Mouse (Mus musculus) left cerebral cortex, postnatal 14 days (tissue): Measurements from ENCODE around the gene Phf2. TPM values are rescaled to one million over a fixed set of nuclear protein-coding genes. Genes with fewer than 3 reads are reported as not detected.

ENCODE experiments used
- DNase-seq, 2 experiments: peaks; one replicate each; pipeline ENCODE4 v3.0.0; 2021 to 2022; ENCODE audit warnings: low spot score in 2 of 2, mixed read lengths in 1 of 2
- intact Hi-C: fragments of 180-260 bp; cut with DNase I; formaldehyde crosslinking; loops from one replicate; pipeline ENCODE4 v1.15.1; 2025
- long read RNA-seq, 2 experiments: library from polyadenylated mRNA; stranded (forward); transcript quantifications; one replicate each; pipeline ENCODE4 v2.0.0; 2021
- total RNA-seq, 2 experiments: library from RNA; stranded (reverse); gene quantifications; 2 replicates each; pipeline ENCODE4 v1.2.3; 2021

The Phf2 gene
- 10 to 100 TPM; 28.1 to 28.6 TPM for total RNA-seq
- long read RNA-seq, experiment 1, full-length matches to known transcripts, result 1 of 6 reads
- long read RNA-seq, experiment 1, partial matches to known transcripts, result 4 of 6 reads
- long read RNA-seq, experiment 1, other reads (novel, unspliced or antisense), result 1 of 6 reads
- long read RNA-seq, experiment 2, full-length matches to known transcripts, result 2 of 5 reads
- long read RNA-seq, experiment 2, partial matches to known transcripts, result 2 of 5 reads
- long read RNA-seq, experiment 2, other reads (novel, unspliced or antisense), result 1 of 5 reads

- DNase-seq, result no peak
- intact Hi-C loops, result no loop called here
Measured at GRCm38 (mm10) chr13:48870771-48871731, at the start of gene Phf2. TSS of gene Phf2 (minus strand) at chr13:48871119.

DNA sequence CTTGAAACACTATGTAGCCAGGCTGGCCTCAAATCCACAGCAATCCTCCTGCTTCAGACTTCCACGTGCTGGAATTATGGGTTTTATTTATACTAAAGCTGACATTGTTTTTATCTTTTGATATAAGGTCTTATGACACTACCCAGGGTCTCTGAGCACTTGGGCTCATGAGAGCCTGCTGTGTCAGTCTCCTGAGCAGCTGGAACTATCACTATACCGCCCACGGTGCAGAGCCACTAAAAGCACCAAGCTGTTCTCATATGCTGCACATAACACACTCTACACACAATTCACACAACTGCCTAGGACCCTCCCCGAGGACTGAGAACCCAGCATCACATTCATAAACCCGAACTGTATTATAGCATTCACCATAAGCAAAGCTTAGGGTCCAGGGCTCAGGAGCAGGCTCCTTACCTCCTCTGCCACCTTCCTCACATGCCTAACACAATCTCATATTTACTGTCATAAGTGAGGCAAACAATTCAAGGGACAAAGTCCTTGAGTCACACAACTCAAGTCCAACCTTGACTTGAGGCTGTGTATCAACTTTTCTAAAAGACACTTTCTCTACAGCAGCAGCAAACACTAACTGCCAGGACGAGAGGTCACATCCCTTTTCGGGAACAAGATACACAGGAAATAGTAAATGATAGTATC is 49.0 kb upstream of the Phf2 start:
- peak in 1 of 2 experiments; percentile 54 for DNase-seq
- intact Hi-C loops, result no loop called here

GRCm38 (mm10) chr13:48917113-48917599 is 46.2 kb upstream of the Phf2 start:
- intact Hi-C loops, result no loop called here
- no peak for DNase-seq

GRCm38 (mm10) chr13:48913680-48914079 is 42.8 kb upstream of the Phf2 start:
- DNase-seq, result no peak
- intact Hi-C loops, result no loop called here

- DNase-seq, result no peak
- intact Hi-C loops, result no loop called here
Measured at GRCm38 (mm10) chr13:48913141-48913540, 42.2 kb upstream of the Phf2 start.

- intact Hi-C loops, result no loop called here
- DNase-seq, result no peak
Measured at GRCm38 (mm10) chr13:48911426-48911825, 40.5 kb upstream of the Phf2 start.

DNA sequence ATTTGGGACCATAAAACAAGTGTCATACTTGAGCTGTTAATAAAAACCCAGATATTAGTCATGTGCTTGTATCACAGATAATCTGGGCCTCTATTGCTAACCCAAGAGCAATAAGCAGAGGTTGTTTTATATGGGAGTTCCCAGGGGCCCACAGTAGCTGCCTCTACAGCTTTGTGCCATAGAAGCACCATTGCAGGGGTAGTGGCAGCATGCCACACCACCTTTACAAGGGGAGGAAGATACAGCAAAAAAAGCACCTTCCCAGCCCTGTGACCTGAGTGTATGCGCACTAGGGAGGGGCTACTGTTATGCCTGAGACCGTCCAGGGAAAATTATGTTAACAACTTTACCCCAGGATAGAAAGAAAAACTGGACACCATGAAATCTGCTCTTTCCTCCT is 34.5 kb upstream of the Phf2 start:
- no peak for DNase-seq

GRCm38 (mm10) chr13:48895376-48895775 is 24.5 kb upstream of the Phf2 start:
- intact Hi-C loops, result no loop called here
- no peak for DNase-seq

More for the DNA sequence above, 34.5 kb upstream of the Phf2 start:
- intact Hi-C loops, result no loop called here

- intact Hi-C loops, result no loop called here
- DNase-seq, result no peak
Measured at GRCm38 (mm10) chr13:48890260-48890960, 19.5 kb upstream of the Phf2 start.

DNA sequence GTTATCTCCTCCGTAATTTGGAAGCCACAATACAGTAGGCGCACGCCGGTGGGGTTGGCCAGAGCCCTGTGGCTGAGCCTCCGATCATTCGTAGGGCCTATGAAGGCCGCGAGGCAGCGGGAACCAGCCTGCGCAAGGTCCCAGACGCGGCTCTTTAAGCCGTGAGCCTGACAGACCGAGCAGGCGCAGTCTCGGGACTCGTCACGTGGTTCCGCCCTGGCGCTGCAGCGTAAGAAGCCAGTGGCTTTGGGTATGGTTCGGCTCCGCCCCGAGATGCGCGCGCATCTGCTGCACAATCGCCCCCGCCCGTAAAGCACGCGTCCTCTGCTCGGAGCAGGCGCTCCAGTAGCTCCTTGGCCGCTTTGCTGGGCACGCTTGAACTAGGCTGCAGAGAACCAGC is 7.6 kb upstream of the Phf2 start:
- DNase-seq, result peak; percentile 99
- intact Hi-C loops, result loop anchor here (5.0 kb wide), 1 partner anchor 89 kb away; the partner anchor contains the start of gene Fam120a

GRCm38 (mm10) chr13:48877805-48878204 is 6.9 kb upstream of the Phf2 start:
- intact Hi-C loops, result loop anchor here (5.0 kb wide), 1 partner anchor 89 kb away; the partner anchor contains the start of gene Fam120a
- DNase-seq, result no peak

DNA sequence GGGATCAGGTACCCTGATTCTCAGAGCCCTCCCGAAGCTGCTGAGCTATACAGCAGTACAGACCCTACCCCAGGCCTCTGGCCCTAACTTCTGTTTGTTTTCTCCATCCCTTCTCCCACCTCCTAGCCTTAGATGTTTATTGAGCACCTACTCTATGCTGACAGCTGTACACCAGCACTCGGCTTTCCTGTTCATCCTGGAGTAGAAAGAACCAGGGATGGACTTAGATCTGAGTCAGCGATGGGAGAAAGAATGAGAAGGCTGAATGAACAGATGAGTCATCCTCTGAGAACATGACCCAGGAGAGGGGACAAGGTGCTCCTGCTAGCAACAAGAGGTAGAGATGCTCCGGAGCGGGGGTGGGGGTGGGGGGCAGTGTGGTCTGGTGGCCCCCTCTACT is 1.8 kb upstream of the Phf2 start:
- DNase-seq, result no peak
- intact Hi-C loops, result no loop called here

DNA sequence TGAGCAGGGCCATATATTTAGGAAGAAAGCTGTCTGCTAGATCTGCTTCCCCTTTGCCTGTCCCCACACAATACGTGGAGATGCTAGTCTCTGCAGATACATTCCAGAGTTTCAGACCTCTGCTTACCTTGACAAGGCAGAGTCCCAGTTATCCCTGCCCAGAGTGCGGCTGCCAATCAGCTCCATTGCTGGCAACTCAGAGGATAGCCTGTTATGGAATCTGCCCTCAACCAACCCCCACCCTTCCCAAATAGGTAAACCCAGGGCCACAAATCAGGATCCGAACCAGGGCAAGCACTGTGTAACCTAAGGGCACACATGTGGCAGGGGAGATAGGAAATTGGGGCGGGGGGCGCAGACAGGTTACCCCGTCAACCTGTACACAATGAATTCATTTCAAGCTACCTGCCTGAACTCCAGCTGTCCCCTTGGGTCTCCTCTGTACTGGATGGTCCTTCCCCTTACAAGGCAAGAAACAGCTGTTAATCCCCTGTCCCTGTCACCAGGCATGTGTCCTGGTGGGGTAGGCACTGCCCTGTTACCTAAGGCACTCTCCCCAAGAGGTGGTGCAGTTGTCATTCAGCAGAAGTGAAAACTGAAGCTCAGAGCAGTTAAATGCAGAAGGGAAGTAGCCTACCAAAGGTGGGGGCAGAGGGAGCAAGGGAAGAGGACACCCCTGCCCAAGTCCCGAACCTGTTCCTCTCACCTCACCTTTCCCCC is 1.1 kb upstream of the Phf2 start:
- no peak for DNase-seq
- intact Hi-C loops, result no loop called here

GRCm38 (mm10) chr13:48869950-48870770 is 759 bp downstream of the Phf2 start:
- DNase-seq, result no peak
- intact Hi-C loops, result no loop called here

DNA sequence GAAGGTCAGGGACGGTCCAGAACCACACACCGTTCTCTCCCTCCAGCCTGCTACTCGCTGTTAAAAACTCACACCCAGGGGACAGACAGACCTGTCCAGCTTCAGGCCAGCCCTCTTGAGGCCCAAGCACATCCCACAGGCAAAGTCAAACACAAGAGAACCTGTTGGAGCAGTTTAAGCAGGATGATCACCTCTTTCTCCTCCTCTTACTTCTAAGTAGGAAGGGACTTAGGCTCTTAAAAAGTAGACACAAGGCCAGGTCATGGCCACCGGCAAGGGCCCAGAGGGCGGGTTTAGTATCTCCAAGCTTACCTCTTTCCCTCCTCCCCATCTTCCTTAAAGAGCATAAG is 1.3 kb downstream of the Phf2 start:
- DNase-seq, result no peak
- intact Hi-C loops, result no loop called here

GRCm38 (mm10) chr13:48869088-48869487 is 1.8 kb downstream of the Phf2 start:
- no peak for DNase-seq
- intact Hi-C loops, result no loop called here

GRCm38 (mm10) chr13:48864673-48865356 is 6.1 kb downstream of the Phf2 start:
- DNase-seq, result no peak
- intact Hi-C loops, result no loop called here
